In genomic region chr2:166676498-166676897, GRCm38 (mm10) we compare ENCODE assay signal across 13 mouse cellular contexts. TPM values are rescaled to one million over a fixed set of nuclear protein-coding genes. Genes with fewer than 3 reads are reported as not detected.
DNase-seq lines count a peak whose midpoint lies in the region; ATAC-seq and TF ChIP-seq lines count a peak whose summit lies in the region.
"Had no signal": no experiment of that assay in that cellular context is flagged by ENCODE, and none has a peak within 500 bp of the region (broad histone marks: within the 10 kb centered on the region; RNA-seq: fewer than 3 reads in every experiment).

No protein-coding gene starts in this region.

- H3K27ac ChIP-seq in layer of hippocampus, adult 2 months = peak overlapping the region; percentile 80
- H3K27ac ChIP-seq in forebrain, embryonic 16.5 days (ENCODE audit: low read length) = peak overlapping the region; percentile 38
- H3K27ac ChIP-seq in midbrain, embryonic 15.5 days = no peak overlapping the region
- H3K27ac ChIP-seq: embryonic facial prominence, embryonic 15.5 days; kidney, embryonic 15.5 days; liver, embryonic 15.5 days had no signal

- H3K9me3 ChIP-seq in forebrain, embryonic 16.5 days (ENCODE audit: control insufficient read depth, low read length) = no peaks in the 10 kb centered on the region; the same call in 1 of the 2 replicates
- H3K9me3 ChIP-seq in midbrain, embryonic 15.5 days = no peaks in the 10 kb centered on the region
- H3K9me3 ChIP-seq: embryonic facial prominence, embryonic 15.5 days; kidney, embryonic 15.5 days; liver, embryonic 15.5 days had no signal

- no peak overlapping the region for H3K4me3 ChIP-seq in layer of hippocampus, adult 2 months
- H3K4me3 ChIP-seq in forebrain, embryonic 16.5 days (replicated peaks; ENCODE audit: low read length) = no peak overlapping the region
- H3K4me3 ChIP-seq in midbrain, embryonic 15.5 days = no peak overlapping the region
- H3K4me3 ChIP-seq: embryonic facial prominence, embryonic 15.5 days; kidney, embryonic 15.5 days; liver, embryonic 15.5 days had no signal

- no peak for ATAC-seq in forebrain, embryonic 16.5 days
- ATAC-seq in midbrain, embryonic 15.5 days (replicated peaks) = no peak
- ATAC-seq in cerebellum, adult (ENCODE audit: insufficient number of reproducible peaks, low FRiP score, low TSS enrichment) = no peak
- ATAC-seq in CD4-positive, CD25-positive, alpha-beta regulatory T cell, adult 4 months = no peak
- ATAC-seq: activated CD4-positive, CD25-positive, alpha-beta regulatory T cell, adult 4 months had no signal

- no peak overlapping the region for H3K4me2 ChIP-seq in forebrain, embryonic 16.5 days (ENCODE audit: low read length)
- H3K4me2 ChIP-seq in midbrain, embryonic 15.5 days = 0 out of 2 replicates have a peak overlapping the region, but pooled peaks have one; percentile 1
- H3K4me2 ChIP-seq: embryonic facial prominence, embryonic 15.5 days; kidney, embryonic 15.5 days; liver, embryonic 15.5 days had no signal

- H3K4me1 ChIP-seq in forebrain, embryonic 16.5 days (replicated peaks; ENCODE audit: control insufficient read depth, insufficient read depth, low read length) = peaks cover 44% of the 10 kb centered on the region
- peaks cover 41% of the 10 kb centered on the region for H3K4me1 ChIP-seq in midbrain, embryonic 15.5 days

- 42% methylated on average over 14 of the region's 14 CpGs for WGBS in forebrain, embryonic 16.5 days
- WGBS in midbrain, embryonic 15.5 days = 66% methylated on average over 14 of the region's 14 CpGs

- no peaks in the 10 kb centered on the region for H3K27me3 ChIP-seq in forebrain, embryonic 16.5 days (replicated peaks; ENCODE audit: control insufficient read depth, insufficient read depth, low read length)
- no peaks in the 10 kb centered on the region for H3K27me3 ChIP-seq in midbrain, embryonic 15.5 days (replicated peaks)
- H3K27me3 ChIP-seq: embryonic facial prominence, embryonic 15.5 days; kidney, embryonic 15.5 days; liver, embryonic 15.5 days had no signal

- 0 out of 2 replicates have a peak overlapping the region, but pooled peaks have one; percentile 11 for H3K9ac ChIP-seq in forebrain, embryonic 16.5 days (replicated peaks; ENCODE audit: low read depth, low read length)
- H3K9ac ChIP-seq in midbrain, embryonic 15.5 days = no peak overlapping the region
- H3K9ac ChIP-seq: embryonic facial prominence, embryonic 15.5 days; kidney, embryonic 15.5 days; liver, embryonic 15.5 days had no signal

- no peaks in the 10 kb centered on the region for H3K36me3 ChIP-seq in forebrain, embryonic 16.5 days (ENCODE audit: control insufficient read depth, insufficient read depth)
- H3K36me3 ChIP-seq in midbrain, embryonic 15.5 days (replicated peaks) = no peaks in the 10 kb centered on the region
- H3K36me3 ChIP-seq: embryonic facial prominence, embryonic 15.5 days; kidney, embryonic 15.5 days; liver, embryonic 15.5 days had no signal

- TF ChIP-seq CTCF in layer of hippocampus, adult 2 months (conservative IDR thresholded peaks at IDR 0.05) = no peak

- DNase-seq in layer of hippocampus, adult 2 months (ENCODE audit: low spot score in 2 of 2) = peak; percentile 54 to 58
- no peak for DNase-seq in layer of hippocampus, adult 9-11 months
- DNase-seq in brain, adult 2 months (ENCODE audit: low read depth, low spot score) = peak; percentile 66
- DNase-seq in cerebellum, postnatal 25 days = no peak
- DNase-seq: heart, postnatal 36 days had no signal

RNA-seq across cellular contexts. Expression of gene Prex1, which starts 37.1 kb away (rescaled TPM):
- 10 to 100 TPM; 69.9 to 71.3 TPM for total RNA-seq in layer of hippocampus, adult 2 months (2021)
- 38.5 and 40.5 TPM in 2 replicates for polyA plus RNA-seq in forebrain, embryonic 16.5 days (2015; fragmentation: Nextera tagmentation; extraction: Ambion mirVana)
- polyA plus RNA-seq in midbrain, embryonic 15.5 days (2015; fragmentation: Nextera tagmentation; extraction: Ambion mirVana) = 20.6 and 22.0 TPM in 2 replicates
- polyA plus RNA-seq in CD4-positive, CD25-positive, alpha-beta regulatory T cell, adult 4 months (2017; shearing (Covaris generic)) = 10 to 100 TPM; 25.0 to 25.2 TPM

Comparison
In these comparisons a context has a peak if more than half of its experiments do, and no peak if none do; other contexts are left out.
1. DNase-seq: peak in layer of hippocampus, adult 2 months (2 of 2) and brain, adult 2 months (single experiment); none in layer of hippocampus, adult 9-11 months (single experiment) and cerebellum, postnatal 25 days (0 of 2).